Mouse (Mus musculus) neural tube, embryonic 10.5 days (tissue): ENCODE measurements around the gene Dpy19l2.
"Not testable (repeated sequence)": the region's sequence is repeated elsewhere in the genome, so short reads cannot be mapped to it uniquely, and the experiment has no call there.

Experiments used
- DNase-seq: peaks from one replicate; pipeline ENCODE4 v3.0.0-alpha.2; 2017; ENCODE audit warnings: low spot score; ENCODE audit errors: extremely low spot score

Dpy19l2 gene

DNA sequence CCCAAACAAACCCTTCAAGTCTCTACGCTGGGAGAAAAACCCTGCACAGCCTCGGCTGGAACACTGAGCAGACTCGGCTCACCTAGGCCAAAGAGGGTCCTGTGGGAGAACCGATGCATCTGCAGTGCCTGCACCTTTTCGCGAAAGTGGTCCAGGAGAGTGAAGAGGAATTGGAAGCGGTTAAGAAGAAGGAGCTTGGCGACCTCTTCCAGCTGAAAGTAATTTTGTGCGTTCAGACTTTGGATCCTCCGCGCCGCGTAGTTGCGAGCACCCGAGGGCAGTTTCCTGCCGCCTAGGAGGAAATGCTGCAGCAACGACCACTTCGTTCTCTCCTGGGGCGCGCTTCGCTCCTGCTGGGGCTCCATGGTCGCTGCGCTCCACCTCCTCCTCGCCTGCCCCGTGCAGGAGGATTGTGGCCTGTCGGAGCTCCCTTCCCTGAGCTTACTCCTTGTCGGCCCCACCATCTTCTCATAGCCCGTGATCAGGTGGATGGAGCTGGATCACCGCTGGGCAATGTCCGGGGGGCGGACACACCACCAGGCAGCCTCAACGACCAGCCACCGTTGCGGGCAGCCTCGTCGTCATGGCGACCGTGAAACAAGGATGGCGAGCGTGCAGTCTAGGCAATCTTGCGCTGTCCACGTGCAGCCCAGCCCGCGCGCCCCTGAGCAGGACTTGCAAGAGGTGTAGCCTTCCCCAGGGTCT is at the start of gene Dpy19l2:
Dpy19l2 (minus strand) TSS at position 594 of the 705 bp plus-strand sequence.
- peak; percentile 81 for DNase-seq

DNA sequence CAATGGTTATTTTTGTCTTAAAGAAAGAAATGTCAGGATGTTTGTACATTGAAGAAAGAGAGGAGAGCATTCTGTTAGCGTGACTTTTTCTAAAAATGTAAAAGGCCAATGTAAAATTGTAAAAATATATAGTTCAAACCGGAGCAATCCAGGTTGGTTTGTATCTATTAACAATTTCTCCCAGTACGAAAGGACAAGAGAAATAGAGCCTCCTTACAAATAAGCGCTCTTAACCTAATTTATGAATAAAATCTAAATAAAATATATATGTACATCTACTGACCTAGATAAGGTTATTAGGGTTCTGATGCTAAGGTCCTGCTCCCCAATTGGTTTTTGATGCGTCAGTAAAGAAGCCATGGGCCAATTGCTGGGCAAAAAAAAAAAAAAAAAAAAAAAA is 48.9 kb upstream of the Dpy19l2 start:
- DNase-seq: no peak

DNA sequence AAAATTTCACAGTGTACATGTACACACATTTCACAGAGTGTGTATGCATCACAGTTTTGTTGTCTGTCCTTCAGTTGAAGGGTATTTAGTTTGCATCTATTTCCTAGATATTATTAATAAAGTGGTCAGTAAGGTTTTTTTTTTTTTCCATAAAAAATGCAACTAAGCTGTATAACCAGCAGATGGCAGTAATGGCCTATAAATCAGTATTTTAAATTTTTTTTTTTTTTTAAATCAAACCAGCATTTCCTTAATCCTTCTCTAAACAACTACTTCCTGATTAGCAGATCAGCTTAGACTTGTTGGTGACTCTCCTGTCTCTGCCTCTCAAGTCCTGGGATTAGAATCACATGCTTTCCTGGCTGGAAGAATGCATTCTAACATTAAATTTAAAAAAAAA is 5.2 kb upstream of the Dpy19l2 start:
- DNase-seq: no peak

DNA sequence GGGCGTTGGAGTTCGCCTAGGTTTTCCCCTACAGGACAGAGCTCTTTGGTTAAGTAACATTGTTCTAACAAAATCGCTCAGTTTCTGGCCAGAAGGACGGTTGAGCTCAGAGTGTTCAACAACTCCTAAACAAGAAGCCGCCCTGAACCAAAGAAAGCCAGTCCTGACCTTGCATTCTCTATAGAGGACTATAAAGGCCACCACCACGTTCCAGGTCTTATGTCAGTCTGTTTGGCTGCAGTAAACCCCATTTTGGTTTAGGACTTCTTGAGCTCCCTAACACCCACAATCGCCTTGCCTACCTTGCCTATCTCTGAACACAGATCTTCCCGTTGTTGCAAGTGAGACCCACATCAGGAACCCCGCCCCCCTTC is 299 bp upstream of the Dpy19l2 start:
- no peak for DNase-seq

DNA sequence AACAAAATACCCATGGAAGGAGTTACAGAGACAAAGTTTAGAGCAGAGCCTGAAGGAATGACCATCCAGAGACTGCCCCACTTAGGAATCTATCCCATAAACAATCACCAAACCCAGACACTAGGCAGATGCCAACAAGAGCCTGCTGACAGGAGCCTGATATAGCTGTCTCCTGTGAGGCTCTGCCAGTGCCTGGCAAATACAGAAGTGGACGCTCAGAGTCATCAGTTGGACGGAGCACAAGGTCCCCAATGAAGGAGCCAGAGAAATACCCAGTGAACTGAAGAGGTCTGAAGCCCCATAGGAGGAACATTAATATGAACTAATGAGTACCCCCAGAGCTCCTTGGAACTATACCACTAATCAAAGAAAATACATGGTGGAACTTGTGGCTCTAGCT is 58.8 kb downstream of the Dpy19l2 start:
- not testable (repeated sequence) for DNase-seq

DNA sequence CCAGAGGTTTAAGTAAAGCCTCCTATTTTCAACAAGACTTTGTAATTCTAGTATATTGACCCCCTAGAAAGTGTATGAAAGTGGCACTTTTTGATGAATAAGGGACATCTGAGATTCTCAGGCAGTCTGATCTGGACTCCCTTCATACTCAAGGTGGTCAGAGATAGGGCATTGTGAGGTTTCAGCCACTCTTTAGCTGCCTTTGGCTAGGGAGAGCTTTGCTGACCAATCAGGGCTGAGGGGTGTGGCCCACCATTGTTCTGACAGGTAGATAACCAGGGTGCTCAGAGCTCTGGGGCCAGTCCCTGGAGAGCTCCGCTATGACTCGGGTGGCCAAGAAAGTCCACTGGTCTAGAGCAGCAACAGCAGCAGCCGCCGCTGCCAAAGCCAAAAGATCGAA is 71.2 kb downstream of the Dpy19l2 start, which contains the start of gene Cypt4:
Cypt4 (plus strand) TSS at position 301 of the 400 bp plus-strand sequence.
- no peak for DNase-seq

DNA sequence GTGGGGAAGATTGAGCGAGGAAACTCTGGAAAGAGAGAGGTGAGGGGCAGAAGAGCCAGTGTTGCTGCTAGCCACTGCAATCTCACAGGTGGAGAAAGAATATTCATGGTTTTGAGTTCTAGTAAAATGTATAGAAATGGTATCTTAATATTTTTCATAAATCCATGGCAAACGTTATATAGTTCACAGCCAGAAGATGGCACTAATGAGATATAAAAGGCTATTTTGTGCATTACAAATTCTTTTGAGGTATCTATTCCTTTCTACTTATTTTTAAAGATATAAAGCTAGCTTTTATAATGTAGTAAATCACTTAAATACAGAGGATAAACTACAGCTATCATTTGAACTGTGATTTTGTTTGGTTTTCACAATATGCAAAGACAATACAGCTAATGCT is 157.9 kb downstream of the Dpy19l2 start:
- DNase-seq: no peak

DNA sequence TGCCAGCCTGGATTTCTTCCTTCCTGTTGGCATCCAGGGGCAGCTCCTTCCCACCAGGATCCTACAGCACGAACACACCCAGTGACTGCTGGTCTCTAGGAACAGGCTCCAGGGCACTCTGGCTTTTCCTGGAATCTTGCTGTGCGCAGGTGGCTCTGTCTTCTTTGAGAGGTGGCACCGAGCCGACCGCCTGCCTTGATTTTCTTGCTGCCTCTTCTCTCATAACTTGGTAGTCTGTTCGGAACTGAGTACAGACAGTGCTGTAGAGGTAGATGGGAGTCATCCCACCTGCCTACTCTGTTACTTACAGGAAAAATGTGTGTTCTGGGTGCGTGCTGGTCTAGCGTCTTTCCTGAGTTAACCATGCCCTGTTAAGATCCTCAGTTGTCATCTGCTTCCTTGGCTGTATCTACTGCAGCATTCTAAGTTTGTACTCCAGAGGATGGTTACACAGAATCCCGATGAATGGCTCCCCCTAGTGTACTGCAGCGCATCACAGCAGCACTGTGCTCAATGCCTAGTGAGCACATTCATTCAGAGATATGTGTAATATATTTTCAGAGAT is 179.4 kb downstream of the Dpy19l2 start:
- peak; percentile 43 for DNase-seq

DNA sequence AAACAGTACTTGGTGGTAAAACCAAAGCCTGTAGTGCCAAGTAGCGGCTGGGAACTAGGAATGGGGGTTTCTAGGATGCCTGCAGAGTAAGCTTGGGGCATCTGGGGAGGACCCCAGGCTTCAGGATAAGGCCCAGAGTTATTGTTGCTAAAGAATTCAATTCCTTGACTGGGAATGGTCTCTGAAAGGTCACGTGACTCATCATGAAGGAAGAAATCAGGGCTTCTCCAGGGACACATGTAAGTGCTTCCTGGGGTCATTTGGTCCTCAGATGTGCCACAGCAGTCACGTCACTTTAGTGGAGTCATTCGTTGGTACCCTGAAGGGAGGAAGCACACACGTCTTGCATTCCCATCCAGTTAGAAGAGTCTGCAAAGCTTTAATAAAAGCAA is 182.0 kb downstream of the Dpy19l2 start:
- DNase-seq: no peak

DNA sequence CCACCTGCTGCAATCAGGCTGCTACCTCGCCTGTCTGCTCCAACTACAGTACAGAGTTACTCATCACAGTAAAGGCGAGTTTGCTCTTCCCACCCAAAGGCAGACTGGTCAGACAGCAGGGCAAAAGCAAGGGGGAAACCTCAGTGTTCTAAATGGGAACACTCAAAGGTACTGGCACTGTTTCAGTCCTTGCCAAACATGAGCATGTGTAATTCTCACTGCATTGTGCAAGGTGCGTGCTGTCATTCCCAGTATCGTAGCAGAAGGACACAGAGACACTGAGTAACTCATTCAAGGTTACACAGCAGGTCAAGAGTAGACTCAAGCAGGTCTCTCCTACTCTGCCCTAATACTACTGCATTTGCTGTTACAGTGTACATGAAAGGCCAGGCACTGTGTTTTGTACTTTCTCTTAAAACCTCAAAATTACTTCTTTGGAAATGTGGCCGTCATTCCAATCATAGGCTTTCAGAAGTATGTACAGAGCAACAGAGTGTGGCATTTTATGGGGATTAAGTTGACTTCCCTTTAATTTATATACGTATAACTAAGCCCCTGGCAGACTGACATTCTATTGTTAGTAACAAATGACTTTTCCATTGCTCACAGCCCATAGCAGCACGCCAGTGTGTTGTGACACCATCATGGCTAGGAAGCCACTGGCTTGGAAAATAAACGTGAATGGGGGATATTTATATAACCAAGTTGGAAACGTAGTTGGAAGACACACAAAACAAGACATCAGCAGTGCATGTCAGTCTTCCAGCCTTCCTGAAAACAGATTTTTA is 182.6 kb downstream of the Dpy19l2 start:
- DNase-seq: no peak

DNA sequence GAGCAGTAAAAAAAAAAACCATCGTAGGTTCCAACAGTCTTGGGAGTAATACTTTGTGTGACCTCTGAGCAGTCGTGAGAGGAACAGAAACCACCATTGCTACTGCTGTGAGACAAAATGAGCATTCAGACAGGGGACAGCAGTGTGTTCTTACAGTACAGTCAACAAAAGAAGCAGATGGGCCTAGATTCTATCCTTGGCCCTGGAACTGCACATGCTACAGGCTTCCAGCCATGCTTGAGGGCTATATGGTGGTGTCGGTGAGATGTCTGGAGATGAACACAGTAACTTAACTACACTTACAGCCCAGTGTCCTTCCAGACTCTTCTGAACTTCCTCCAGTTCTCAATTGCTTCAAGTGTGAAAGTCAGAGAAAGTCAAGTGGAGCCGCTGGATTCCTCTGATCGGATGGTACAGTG is 184.0 kb downstream of the Dpy19l2 start:
- no peak for DNase-seq

DNA sequence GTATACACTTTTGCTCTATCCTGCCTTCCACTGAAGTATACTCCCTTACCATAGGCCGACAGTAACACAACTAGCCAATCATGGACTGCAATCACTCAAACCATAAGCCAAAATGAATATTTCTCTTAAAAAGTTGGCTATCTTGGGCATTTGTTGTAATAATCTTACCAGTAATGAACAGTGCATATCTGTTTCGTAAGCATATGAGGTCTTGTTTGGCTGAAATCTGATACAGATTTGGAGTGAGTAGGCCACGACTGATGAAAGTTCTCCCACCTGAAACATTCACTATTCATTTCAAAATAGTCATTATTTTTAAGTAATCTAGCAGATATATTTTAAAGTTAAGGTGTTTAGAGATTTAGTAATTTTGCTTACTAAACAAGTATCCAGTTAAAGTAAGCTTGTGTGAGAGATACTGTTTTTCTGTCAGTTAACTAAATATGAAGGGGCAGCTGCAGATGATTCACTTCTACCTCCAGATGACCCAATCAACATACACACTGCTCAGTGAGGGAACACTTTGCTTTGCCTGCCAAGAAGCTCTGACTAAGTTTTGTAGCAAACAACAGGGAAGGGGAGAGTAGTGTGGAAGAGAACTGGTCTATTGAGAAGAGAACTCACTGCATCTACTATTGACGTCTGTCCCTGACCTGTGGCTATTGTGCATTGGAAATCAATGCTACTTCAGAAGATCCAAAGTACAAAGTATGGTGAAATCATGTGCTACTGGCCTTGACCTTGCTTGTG is 184.5 kb downstream of the Dpy19l2 start:
- DNase-seq: no peak

DNA sequence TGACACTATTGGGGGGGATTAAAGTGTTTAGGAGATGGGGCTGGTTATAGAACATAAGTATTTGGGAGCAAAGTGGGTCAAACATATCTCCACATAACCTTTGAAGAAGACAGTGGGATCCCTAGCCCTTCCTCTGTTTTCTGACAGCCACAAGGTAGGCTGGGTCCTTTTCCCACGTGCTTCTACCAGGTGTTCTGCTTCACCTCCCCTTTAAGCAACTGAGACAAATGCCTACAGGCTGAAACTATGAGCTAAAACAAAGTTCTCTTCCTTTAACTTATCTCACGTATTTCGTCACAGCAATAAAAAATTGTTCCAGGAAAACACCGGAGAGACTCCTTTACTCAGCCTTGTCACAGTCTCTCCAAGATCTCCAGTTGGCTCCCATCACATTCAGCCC is 187.2 kb downstream of the Dpy19l2 start:
- DNase-seq: no peak
